Mouse (Mus musculus) layer of hippocampus, postnatal 25 days (tissue): ENCODE measurements around the gene Cryzl1. TPM values are rescaled to one million over a fixed set of nuclear protein-coding genes. Genes with fewer than 3 reads are reported as not detected.
"Not testable (repeated sequence)": the region's sequence is repeated elsewhere in the genome, so short reads cannot be mapped to it uniquely, and the experiment has no call there.

Source experiments
- DNase-seq, 2 experiments: peaks; one replicate each; pipeline ENCODE4 v3.0.0; 2022; ENCODE audit warnings: mixed read lengths in 2 of 2, low spot score in 1 of 2; ENCODE audit errors: extremely low spot score in 1 of 2
- total RNA-seq, 2 experiments: library from RNA; stranded (reverse); gene quantifications; 2 replicates each; pipeline ENCODE4 v1.2.3; 2021

The Cryzl1 gene
- total RNA-seq, 2 experiments from 2014 or later, result 87.4 to 109 TPM

- peak; percentile 78 to 87 for DNase-seq
Observed at GRCm38 (mm10) chr16:91646681-91647419, 81.9 kb downstream of the Cryzl1 start, which contains the start of gene Gart. Gene Gart, minus strand, starts transcription at chr16:91646952.

GRCm38 (mm10) chr16:91645995-91646602, 82.7 kb downstream of the Cryzl1 start:
- DNase-seq, result no peak

- not testable (repeated sequence) for DNase-seq
Observed at GRCm38 (mm10) chr16:91645420-91645819, 83.4 kb downstream of the Cryzl1 start.

DNA sequence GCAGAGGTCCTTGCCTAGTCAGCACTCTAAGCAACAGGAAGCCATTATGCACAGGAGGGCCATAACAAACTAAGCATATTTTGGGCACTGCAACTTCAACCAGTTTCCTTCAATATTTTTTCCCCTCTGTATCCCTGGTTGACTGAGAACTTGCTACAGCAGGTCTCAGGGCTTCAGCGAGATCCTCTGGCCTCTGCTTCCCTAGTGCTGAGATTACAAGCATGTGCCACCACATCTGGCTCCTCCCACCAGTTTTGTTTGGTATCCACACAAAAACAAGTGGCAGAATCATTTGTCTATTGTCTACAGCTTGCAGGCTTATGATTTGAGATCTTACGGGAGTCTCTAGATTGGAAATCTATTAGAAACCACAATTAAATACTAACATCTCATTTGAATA, 83.9 kb downstream of the Cryzl1 start:
- no peak for DNase-seq

DNA sequence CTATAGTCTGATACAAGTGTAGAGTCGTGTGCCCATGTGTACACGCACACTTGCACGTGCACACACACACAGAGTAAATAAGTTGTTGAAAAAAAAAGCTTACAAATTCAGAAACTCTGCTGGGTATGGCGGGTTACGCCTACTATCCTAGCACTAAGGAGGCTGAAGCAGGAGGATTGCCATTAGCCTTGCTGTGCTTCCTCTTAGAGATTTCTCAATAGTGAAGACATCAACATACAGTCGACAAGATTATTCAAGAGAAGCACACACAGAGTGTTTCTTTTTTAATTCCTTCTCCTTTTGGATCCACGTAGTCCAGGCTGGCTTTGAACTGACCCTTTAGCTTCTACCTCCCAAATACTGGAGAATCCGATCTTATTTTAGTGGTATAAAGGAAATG, 88.6 kb downstream of the Cryzl1 start:
- DNase-seq, result no peak

DNA sequence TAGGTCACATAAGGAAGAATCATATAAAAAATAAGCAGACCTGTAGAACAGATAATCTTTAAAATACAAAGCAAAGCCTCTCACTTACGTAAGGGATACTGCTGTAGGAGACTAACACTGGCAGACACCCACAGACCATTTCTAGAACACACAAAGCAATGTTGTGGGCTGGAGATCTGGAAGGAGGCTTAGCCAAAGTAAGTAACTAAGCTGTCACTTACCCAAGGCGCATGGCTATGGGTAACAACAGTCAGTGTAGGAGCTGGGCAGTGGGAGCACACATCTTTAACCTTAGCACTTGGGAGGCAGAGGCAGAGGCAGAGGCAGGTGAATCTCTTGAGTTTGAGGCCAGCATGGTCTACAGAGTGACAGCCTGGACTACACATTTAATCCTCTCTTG, 89.1 kb downstream of the Cryzl1 start:
- DNase-seq, result no peak

Other genes starting within 250 kb of the Cryzl1 start
- gene Ifnar1, start 243.7 kb downstream of the Cryzl1 start, total RNA-seq, result 10 to 100 TPM; 48.8 to 55.6 TPM
- 10 to 100 TPM; 61.5 to 71.9 TPM for gene Ifngr2, start 181.9 kb downstream of the Cryzl1 start, total RNA-seq
- gene Tmem50b, start 131.2 kb downstream of the Cryzl1 start, total RNA-seq, result 100 to 1,000 TPM; 105 to 120 TPM
- 10 to 100 TPM in 1 of 2 experiments, 1 to 10 TPM in 1; 8.2 to 10.3 TPM for gene Dnajc28, start 109.9 kb downstream of the Cryzl1 start, total RNA-seq
- gene Gart, start 82.0 kb downstream of the Cryzl1 start, total RNA-seq, result 10 to 100 TPM; 46.6 to 47.7 TPM
- gene Son, start 81.5 kb downstream of the Cryzl1 start, total RNA-seq, result 100 to 1,000 TPM; 212 to 264 TPM
- gene Donson, start 40.2 kb downstream of the Cryzl1 start, total RNA-seq, result 10 to 100 TPM; 19.4 to 23.5 TPM
- 100 to 1,000 TPM; 137 to 156 TPM for gene Itsn1, start 306 bp upstream of the Cryzl1 start, total RNA-seq